Mouse (Mus musculus): Measurements from ENCODE around the gene Mast3. TPM values are rescaled to one million over a fixed set of nuclear protein-coding genes. Genes with fewer than 3 reads are reported as not detected.

The Mast3 gene
- total RNA-seq, 2 experiments from 2014 or later: 468 to 473 TPM

DNA sequence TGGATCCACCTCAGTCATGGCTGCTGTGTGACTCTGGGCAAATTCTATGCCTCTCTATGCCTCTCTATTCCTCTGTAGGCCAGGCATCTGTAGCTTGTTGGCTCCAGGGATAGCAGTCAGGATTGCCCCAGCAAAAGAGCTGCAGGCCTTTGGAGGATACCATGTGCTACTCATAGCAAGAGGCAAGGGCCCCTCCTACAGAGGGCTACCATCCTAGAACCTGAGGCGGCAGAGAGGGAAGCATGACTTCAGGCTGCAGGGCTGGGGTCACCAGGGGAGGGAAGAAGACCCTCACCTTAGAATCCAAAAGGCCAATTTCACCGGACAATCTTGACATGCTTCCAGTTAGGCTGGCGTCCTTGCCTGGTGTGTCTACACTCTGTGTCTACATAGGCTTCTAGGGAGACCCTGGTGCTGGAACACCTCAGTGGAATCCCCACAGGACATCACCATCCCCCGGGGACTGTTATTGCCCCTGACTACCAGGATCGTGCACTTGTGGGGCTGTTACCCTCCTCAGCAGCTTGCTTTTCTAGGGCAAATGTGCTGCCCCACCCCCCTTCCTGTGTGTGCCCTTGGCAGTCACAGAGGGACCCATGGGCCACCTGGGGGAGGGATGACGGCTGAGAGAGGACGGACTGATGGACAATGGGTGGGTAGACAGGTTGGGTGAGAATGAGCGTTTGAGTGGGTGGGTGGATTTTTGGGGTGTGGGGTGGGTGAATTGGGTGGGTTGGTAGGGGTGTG is 4.3 kb upstream of the Mast3 start:
- no peak for DNase-seq (ENCODE audit: low spot score in 2 of 2)
- Histone ChIP-seq H3K4me3 (no peak overlapping the region), H3K27ac (peak overlapping the region; percentile 59; the same call in 1 of the 2 replicates)
- TF ChIP-seq CTCF (conservative IDR thresholded peaks at IDR 0.05): no peak

GRCm38 (mm10) chr8:70808239-70808638 is 3.4 kb upstream of the Mast3 start, which contains the start of gene Il12rb1:
Il12rb1 (plus strand) TSS chr8:70808449.
- TF ChIP-seq CTCF (conservative IDR thresholded peaks at IDR 0.05): no peak
- H3K27ac ChIP-seq: peak within 1 kb of the TSS; percentile 70
- no peak for DNase-seq (ENCODE audit: low spot score in 2 of 2)
- H3K4me3 ChIP-seq: no peak within 1 kb of the TSS

DNA sequence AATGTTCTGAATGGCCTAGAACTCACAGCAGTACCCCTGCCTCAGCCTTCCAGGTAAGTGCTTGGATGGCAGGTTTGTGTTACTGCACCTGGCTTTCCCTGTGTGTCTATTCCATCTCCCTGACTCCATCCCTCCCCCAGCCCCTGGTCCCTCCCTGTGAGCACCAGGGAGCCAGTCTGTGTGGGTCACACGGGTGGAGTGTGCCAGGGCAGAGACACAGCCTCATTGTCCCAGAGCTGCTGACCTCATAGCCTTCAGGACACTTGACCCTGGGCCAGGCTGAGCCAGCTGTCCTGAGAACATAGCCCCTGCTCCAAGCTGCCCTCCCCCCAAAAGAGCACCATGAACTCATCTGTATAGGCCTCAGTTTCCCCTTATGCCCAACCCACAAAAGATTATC is 2.5 kb upstream of the Mast3 start:
- no peak for TF ChIP-seq CTCF (conservative IDR thresholded peaks at IDR 0.05)
- no peak for DNase-seq (ENCODE audit: low spot score in 2 of 2)
- no peak overlapping the region for H3K4me3 ChIP-seq
- peak overlapping the region; percentile 70 for H3K27ac ChIP-seq

GRCm38 (mm10) chr8:70806541-70806940 is 1.7 kb upstream of the Mast3 start:
- H3K27ac ChIP-seq: peak overlapping the region; percentile 70
- no peak for DNase-seq (ENCODE audit: low spot score in 2 of 2)
- H3K4me3 ChIP-seq: no peak overlapping the region
- no peak for TF ChIP-seq CTCF (conservative IDR thresholded peaks at IDR 0.05)

DNA sequence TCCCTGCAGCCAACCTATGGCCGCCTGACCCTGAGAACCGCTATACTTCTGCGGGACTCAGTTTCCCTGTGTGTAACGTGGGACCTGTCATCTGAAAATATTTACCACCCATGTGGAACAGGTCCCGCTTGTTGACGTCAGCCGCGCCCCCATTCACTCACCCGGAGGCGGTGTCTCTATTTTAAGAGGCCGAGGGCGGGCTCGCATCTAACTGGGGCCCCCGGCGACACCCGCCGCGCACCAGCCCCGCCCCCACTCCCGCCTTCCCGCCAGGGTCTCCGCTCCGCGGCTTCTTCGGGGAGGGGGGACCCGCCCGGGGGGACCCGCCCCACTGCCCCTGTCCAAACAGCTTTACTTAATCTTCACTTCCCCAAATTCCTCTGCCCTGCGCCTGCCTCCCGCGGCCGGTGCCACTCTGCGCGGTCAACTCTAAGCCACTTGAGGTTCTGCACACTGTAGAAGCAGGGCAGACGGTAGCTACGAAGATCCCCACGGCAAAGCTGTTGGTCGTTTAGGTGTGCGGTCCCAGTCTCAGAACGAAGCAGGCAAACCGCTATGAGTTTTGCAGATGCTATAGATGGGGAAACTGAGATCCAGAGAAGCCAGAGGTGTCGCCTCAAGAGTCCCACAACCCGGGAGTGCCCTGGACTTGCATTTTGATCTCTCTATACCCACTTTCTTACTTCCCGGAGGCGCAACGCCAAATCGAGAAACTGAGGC is 933 bp downstream of the Mast3 start:
- peak; percentile 70 to 75 for DNase-seq (ENCODE audit: low spot score in 2 of 2)
- TF ChIP-seq CTCF (conservative IDR thresholded peaks at IDR 0.05): no peak
- Histone ChIP-seq H3K27ac (peak overlapping the region; percentile 99), H3K4me3 (peak overlapping the region; percentile 66)

GRCm38 (mm10) chr8:70802786-70803510 is 1.9 kb downstream of the Mast3 start:
- Histone ChIP-seq H3K4me3 (peak overlapping the region; percentile 66), H3K27ac (peak overlapping the region; percentile 99)
- no peak for DNase-seq (ENCODE audit: low spot score in 2 of 2)
- TF ChIP-seq CTCF (conservative IDR thresholded peaks at IDR 0.05): peak; percentile 38

DNA sequence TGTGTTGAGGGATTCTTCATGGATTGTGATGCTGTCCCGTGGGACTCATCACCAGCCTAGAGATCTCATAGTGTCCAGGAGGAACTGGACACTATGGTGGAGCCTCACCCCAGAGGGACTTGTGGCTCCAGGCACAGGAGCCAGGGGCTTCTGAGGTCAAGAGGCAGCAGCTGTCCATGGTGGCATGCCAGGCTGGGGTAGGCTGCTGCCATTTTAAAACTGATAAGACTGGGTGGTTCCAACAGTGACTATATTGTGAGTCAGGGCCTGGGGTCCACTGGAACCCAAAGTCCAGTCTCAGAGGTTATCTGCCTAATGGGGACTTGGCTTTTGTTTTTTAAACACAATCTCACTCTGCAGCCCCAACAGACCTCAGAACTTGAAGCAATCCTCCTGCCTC is 3.0 kb downstream of the Mast3 start:
- no peak for TF ChIP-seq CTCF (conservative IDR thresholded peaks at IDR 0.05)
- Histone ChIP-seq H3K4me3 (peak overlapping the region; percentile 11; the same call in 1 of the 2 replicates), H3K27ac (peak overlapping the region; percentile 99)
- no peak for DNase-seq (ENCODE audit: low spot score in 2 of 2)

DNA sequence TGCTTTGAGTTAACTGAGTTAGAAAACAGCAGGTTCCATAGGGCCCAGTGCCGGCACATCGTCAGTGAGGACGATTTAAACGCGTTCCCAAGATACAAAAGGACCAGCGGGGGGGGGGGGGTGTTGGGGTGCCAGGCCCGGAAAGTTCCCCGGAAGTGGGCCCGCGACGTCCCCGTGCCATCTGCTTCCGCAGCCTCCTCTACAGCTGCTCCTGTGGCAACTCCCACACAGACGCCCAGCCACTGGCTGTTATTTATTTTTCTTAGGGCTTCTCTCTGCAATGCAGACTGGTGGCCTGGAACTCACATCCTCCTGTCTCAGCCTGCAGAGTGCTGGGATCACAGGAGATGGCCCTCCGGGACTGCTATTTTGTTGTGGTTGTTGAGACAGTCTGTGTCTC is 3.7 kb downstream of the Mast3 start:
- no peak for TF ChIP-seq CTCF (conservative IDR thresholded peaks at IDR 0.05)
- Histone ChIP-seq H3K4me3 (no peak overlapping the region), H3K27ac (peak overlapping the region; percentile 99)
- peak; percentile 86 to 89 for DNase-seq (ENCODE audit: low spot score in 2 of 2)

GRCm38 (mm10) chr8:70800648-70801047 is 4.2 kb downstream of the Mast3 start:
- no peak for TF ChIP-seq CTCF (conservative IDR thresholded peaks at IDR 0.05)
- DNase-seq (ENCODE audit: low spot score in 2 of 2): peak in 1 of 2 experiments; percentile 63
- H3K4me3 ChIP-seq: peak overlapping the region; percentile 28; the same call in 1 of the 2 replicates
- H3K27ac ChIP-seq: peak overlapping the region; percentile 99

DNA sequence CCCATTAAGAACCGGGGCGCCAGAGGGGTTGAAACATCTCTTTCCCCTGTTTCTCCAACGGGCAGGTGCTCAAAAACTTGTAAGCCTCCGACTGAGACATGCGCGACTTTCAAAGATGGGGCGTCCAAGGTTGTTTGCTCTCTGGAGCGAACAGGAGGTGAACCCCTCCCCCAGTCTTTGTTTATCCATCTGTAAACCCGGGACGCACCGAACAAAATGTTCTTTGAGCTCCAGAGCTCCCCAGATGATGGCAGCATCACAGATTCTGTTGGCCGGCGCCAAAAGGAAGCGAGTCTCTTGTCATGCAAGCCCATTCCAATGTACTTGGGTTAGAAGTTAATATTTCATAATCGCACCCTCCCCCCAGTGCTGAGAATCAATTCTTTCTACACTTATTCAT is 6.6 kb downstream of the Mast3 start:
- 0 out of 2 replicates have a peak, but pooled peaks have one; percentile 9 for TF ChIP-seq CTCF (conservative IDR thresholded peaks at IDR 0.05)
- peak overlapping the region; percentile 99 for H3K27ac ChIP-seq
- peak overlapping the region; percentile 82 for H3K4me3 ChIP-seq
- DNase-seq (ENCODE audit: low spot score in 2 of 2): peak; percentile 71 to 83

- peak; percentile 88 to 95 for DNase-seq (ENCODE audit: low spot score in 2 of 2)
- H3K4me3 ChIP-seq: peak overlapping the region; percentile 82
- H3K27ac ChIP-seq: peak overlapping the region; percentile 99
- no peak for TF ChIP-seq CTCF (conservative IDR thresholded peaks at IDR 0.05)
These were observed 7.5 kb downstream of the Mast3 start for GRCm38 (mm10) chr8:70797081-70798070.

Data from layer of hippocampus, adult 2 months (tissue).